Mouse (Mus musculus) embryonic facial prominence, embryonic 15.5 days (tissue): ENCODE data around the gene Ak7. TPM values are rescaled to one million over a fixed set of nuclear protein-coding genes. Genes with fewer than 3 reads are reported as not detected.

ENCODE experiments used
- ATAC-seq: fragments of 200-750 bp; cut with Nextera tagmentation; 2 replicates; pipeline ENCODE4 v1.8.0; 2017; ENCODE audit warnings: low read depth, moderate TSS enrichment; ENCODE audit not compliant: insufficient number of reproducible peaks, low FRiP score, low TSS enrichment
- H3K27ac ChIP-seq: fragments of 300-500 bp; sonication (generic); replicated peaks from 2 replicates; pipeline ENCODE4 v1.5.1; 2015; ENCODE audit warnings: mild to moderate bottlenecking, inconsistent platforms
- H3K27me3 ChIP-seq: fragments of 300-500 bp; sonication (generic); 2 replicates; pipeline ENCODE4 v1.6.1; 2015; ENCODE audit warnings: inconsistent platforms
- H3K36me3 ChIP-seq: fragments of 300-500 bp; sonication (generic); 2 replicates; pipeline ENCODE4 v1.6.1; 2015; ENCODE audit warnings: mild to moderate bottlenecking, inconsistent platforms
- H3K4me1 ChIP-seq: fragments of 300-500 bp; sonication (generic); 2 replicates; pipeline ENCODE4 v1.6.1; 2015; ENCODE audit warnings: inconsistent platforms
- H3K4me2 ChIP-seq: fragments of 300-500 bp; sonication (generic); replicated peaks from 2 replicates; pipeline ENCODE4 v1.6.1; 2015; ENCODE audit warnings: mild to moderate bottlenecking, inconsistent platforms
- H3K4me3 ChIP-seq: fragments of 300-500 bp; sonication (generic); replicated peaks from 2 replicates; pipeline ENCODE4 v1.5.1; 2015; ENCODE audit warnings: mild to moderate bottlenecking, inconsistent platforms
- H3K9ac ChIP-seq: fragments of 300-500 bp; sonication (generic); 2 replicates; pipeline ENCODE4 v1.6.1; 2015; ENCODE audit warnings: inconsistent platforms
- H3K9me3 ChIP-seq: fragments of 300-500 bp; sonication (generic); replicated peaks from 2 replicates; pipeline ENCODE4 v1.6.1; 2016; ENCODE audit warnings: inconsistent platforms
- WGBS: fragments of 180-500 bp; shearing (Covaris S2); methylation state at CpG from one replicate; pipeline ENCODE4 v1.1.7; 2015; 5-methylcytosine and 5-hydroxymethylcytosine counted together
- polyA plus RNA-seq: library from polyadenylated mRNA; unstranded; fragments of >200 nt; fragmentation: Nextera tagmentation; extraction: Ambion mirVana; gene quantifications from 2 replicates; pipeline ENCODE4 v1.2.1, GENCODE M21; 2015

Ak7 gene
- 2.9 and 4.7 TPM in 2 replicates for polyA plus RNA-seq

GRCm38 (mm10) chr12:105705799-105706487 is at the start of gene Ak7:
Ak7 (plus strand) TSS chr12:105705976.
- H3K36me3 ChIP-seq = peaks cover 11% of the 10 kb centered on the region
- peak; percentile 80 for ATAC-seq
- 12% methylated on average over 22 of the region's 22 CpGs for WGBS
- peaks cover 7% of the 10 kb centered on the region; the same call in 1 of the 2 replicates for H3K4me1 ChIP-seq
- no peaks in the 10 kb centered on the region for H3K9me3 ChIP-seq
- no peak within 1 kb of the TSS; the same call in 1 of the 2 replicates for H3K9ac ChIP-seq
- peak within 1 kb of the TSS; percentile 42 for H3K4me2 ChIP-seq
- no peaks in the 10 kb centered on the region for H3K27me3 ChIP-seq
- H3K27ac ChIP-seq = no peak within 1 kb of the TSS
- peak within 1 kb of the TSS; percentile 7; the same call in 1 of the 2 replicates for H3K4me3 ChIP-seq

GRCm38 (mm10) chr12:105676274-105676673 is 29.5 kb upstream of the Ak7 start:
- no peak overlapping the region for H3K27ac ChIP-seq
- H3K4me2 ChIP-seq = no peak overlapping the region
- no peaks in the 10 kb centered on the region for H3K27me3 ChIP-seq
- no peak overlapping the region for H3K4me3 ChIP-seq
- no peaks in the 10 kb centered on the region for H3K4me1 ChIP-seq
- 94% methylated on average over 8 of the region's 8 CpGs for WGBS
- no peak overlapping the region for H3K9ac ChIP-seq
- peaks cover 30% of the 10 kb centered on the region for H3K36me3 ChIP-seq
- no peaks in the 10 kb centered on the region for H3K9me3 ChIP-seq
- no peak for ATAC-seq

DNA sequence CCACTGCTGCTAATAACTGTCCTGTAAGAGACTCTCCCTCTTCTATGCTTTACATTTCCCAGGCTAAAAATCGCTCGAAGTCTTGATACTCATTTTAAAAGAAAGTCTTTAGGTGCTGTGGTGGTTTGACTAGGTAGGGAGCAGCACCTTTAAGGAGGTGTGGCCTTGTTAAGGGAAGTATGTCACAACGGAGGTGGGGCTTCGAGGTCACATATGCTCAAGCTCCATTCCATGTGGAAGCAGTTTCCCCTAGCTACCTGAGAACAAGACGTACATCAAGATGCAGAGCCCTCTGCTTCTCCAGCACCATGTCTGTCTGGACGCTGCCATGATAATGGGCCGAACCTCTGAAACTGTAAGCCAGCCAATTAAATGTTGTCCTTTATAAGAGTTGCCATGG is 27.6 kb upstream of the Ak7 start:
- WGBS = 87% methylated on average over 7 of the region's 7 CpGs
- H3K4me1 ChIP-seq = peaks cover 9% of the 10 kb centered on the region
- H3K4me2 ChIP-seq = no peak overlapping the region
- no peaks in the 10 kb centered on the region for H3K9me3 ChIP-seq
- H3K36me3 ChIP-seq = peaks cover 25% of the 10 kb centered on the region
- no peak for ATAC-seq
- H3K9ac ChIP-seq = no peak overlapping the region
- H3K27me3 ChIP-seq = no peaks in the 10 kb centered on the region
- no peak overlapping the region for H3K4me3 ChIP-seq
- H3K27ac ChIP-seq = no peak overlapping the region

DNA sequence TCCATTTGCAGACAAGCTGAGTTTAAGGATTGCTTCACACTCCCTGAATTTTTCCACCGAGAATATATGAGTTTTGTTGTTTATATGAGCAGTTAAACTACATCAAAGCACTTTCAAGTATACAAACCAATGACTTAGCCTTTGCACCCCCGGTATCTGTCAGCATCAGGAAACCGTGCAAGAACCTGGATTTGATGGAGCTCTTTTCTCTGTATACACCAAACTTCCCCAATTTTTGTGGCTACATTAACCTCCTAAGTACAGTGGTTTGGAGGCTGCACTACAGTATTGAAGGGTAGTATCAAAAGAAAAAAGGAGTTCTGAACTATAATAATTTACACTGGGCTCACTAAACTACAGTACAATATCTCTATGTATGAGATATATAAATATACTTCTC is 27.0 kb upstream of the Ak7 start:
- no peak overlapping the region for H3K27ac ChIP-seq
- no peak for ATAC-seq
- no peak overlapping the region for H3K9ac ChIP-seq
- H3K9me3 ChIP-seq = no peaks in the 10 kb centered on the region
- peaks cover 15% of the 10 kb centered on the region for H3K4me1 ChIP-seq
- H3K36me3 ChIP-seq = peaks cover 20% of the 10 kb centered on the region
- H3K27me3 ChIP-seq = no peaks in the 10 kb centered on the region
- H3K4me2 ChIP-seq = no peak overlapping the region
- H3K4me3 ChIP-seq = no peak overlapping the region
- WGBS = 85% methylated on average over 3 of the region's 3 CpGs

- Histone ChIP-seq H3K36me3 (peaks cover under 1% of the 10 kb centered on the region), H3K27ac (peak within 1 kb of the TSS; percentile 91), H3K9me3 (no peaks in the 10 kb centered on the region), H3K4me3 (peak within 1 kb of the TSS; percentile 96), H3K4me1 (peaks cover 26% of the 10 kb centered on the region), H3K27me3 (no peaks in the 10 kb centered on the region), H3K4me2 (peak within 1 kb of the TSS; percentile 71), H3K9ac (peak within 1 kb of the TSS; percentile 92)
- peak; percentile 27 for ATAC-seq
- 1% methylated on average over 41 of the region's 41 CpGs for WGBS
Measured at GRCm38 (mm10) chr12:105683933-105684901, 21.6 kb upstream of the Ak7 start, which contains the start of gene Gskip. Gskip (plus strand) TSS chr12:105684829.

GRCm38 (mm10) chr12:105685001-105685691 is 20.6 kb upstream of the Ak7 start, which contains the start of gene Atg2b:
Atg2b (minus strand) TSS chr12:105685211.
- H3K9ac ChIP-seq = peak within 1 kb of the TSS; percentile 92
- no peaks in the 10 kb centered on the region for H3K9me3 ChIP-seq
- H3K27ac ChIP-seq = peak within 1 kb of the TSS; percentile 91
- under 1% methylated on average over 72 of the region's 73 CpGs for WGBS
- peak within 1 kb of the TSS; percentile 71 for H3K4me2 ChIP-seq
- H3K4me3 ChIP-seq = peak within 1 kb of the TSS; percentile 96
- H3K4me1 ChIP-seq = peaks cover 26% of the 10 kb centered on the region
- peaks cover 10% of the 10 kb centered on the region for H3K36me3 ChIP-seq
- no peaks in the 10 kb centered on the region for H3K27me3 ChIP-seq
- ATAC-seq = peak; percentile 89

DNA sequence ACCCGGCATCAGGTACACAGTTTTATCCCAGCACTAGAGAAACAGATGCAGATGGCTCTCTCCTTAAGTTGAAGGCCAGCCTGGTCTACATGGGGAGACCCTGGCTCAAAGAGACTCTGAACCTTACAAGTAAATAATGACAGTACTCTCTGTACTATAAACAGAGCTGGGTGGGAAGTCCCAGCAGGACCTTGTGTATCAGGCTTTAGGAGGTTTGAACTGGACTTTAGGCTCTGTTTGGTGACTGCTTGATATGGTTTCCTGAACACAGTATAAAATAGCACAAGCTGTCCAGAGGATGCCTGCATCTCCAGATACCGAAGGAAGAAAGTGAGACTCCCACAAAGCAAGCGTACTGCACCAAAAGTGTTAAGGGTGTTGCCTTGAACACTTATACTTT is 19.0 kb upstream of the Ak7 start:
- Histone ChIP-seq H3K27ac (no peak overlapping the region), H3K9ac (no peak overlapping the region), H3K4me1 (peaks cover 26% of the 10 kb centered on the region), H3K27me3 (no peaks in the 10 kb centered on the region), H3K4me3 (peak overlapping the region; percentile 96; the same call in 1 of the 2 replicates), H3K4me2 (no peak overlapping the region), H3K36me3 (peaks cover 21% of the 10 kb centered on the region), H3K9me3 (no peaks in the 10 kb centered on the region)
- 77% methylated on average over 3 of the region's 3 CpGs for WGBS
- ATAC-seq = no peak

DNA sequence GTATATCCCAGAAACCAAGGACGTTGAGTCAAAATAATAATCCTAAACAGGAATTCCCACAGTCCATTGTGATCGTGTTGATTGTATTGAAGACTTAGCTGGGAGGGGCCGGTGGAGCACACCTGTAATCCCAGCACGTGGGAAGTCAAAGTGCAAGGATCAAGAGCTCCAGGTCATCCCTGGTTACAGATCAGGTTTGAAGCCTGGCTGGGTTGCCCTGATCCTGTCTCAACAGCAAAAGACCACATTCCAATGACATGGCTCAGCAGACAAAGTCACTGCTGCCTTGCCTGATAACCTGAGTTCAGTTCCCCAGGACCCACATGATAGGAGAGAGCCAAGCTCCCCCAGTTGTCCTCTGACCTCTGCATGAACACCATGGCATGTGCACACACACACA is 18.4 kb upstream of the Ak7 start:
- H3K27me3 ChIP-seq = no peaks in the 10 kb centered on the region
- WGBS = 80% methylated on average over 4 of the region's 4 CpGs

DNA sequence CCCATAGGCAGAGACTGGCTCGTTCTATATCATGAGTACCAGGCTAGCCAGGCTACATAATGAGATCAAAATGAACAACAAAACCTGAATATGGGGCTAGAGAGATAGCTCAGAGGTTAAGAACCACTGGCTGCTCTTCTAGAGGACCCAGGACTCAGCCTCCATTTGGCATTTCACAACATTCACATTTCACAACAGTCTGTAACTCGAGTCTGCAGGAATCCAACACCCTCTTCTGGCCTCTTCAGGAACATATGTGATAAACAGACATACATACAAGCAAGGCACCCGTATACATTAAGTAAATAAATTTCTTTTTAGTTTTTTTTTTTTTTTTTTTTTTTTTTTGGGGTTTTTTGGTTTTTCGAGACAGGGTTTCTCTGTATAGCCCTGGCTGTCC is 17.2 kb upstream of the Ak7 start:
- Histone ChIP-seq H3K27ac (no peak overlapping the region), H3K36me3 (peaks cover 30% of the 10 kb centered on the region), H3K27me3 (no peaks in the 10 kb centered on the region), H3K9ac (no peak overlapping the region), H3K4me1 (peaks cover 13% of the 10 kb centered on the region), H3K4me2 (no peak overlapping the region), H3K9me3 (no peaks in the 10 kb centered on the region), H3K4me3 (no peak overlapping the region)
- WGBS = 86% methylated on average over 4 of the region's 4 CpGs
- ATAC-seq = no peak

More for the DNA sequence above, 18.4 kb upstream of the Ak7 start:
- Histone ChIP-seq H3K9me3 (no peaks in the 10 kb centered on the region), H3K4me3 (no peak overlapping the region), H3K9ac (no peak overlapping the region), H3K4me1 (peaks cover 23% of the 10 kb centered on the region), H3K27ac (no peak overlapping the region), H3K4me2 (no peak overlapping the region), H3K36me3 (peaks cover 24% of the 10 kb centered on the region)
- ATAC-seq = no peak

- H3K36me3 ChIP-seq = peaks cover 30% of the 10 kb centered on the region
Measured at GRCm38 (mm10) chr12:105689435-105689834, 16.3 kb upstream of the Ak7 start.

GRCm38 (mm10) chr12:105694021-105694420 is 11.8 kb upstream of the Ak7 start:
- Histone ChIP-seq H3K27me3 (no peaks in the 10 kb centered on the region), H3K4me3 (no peak overlapping the region), H3K4me2 (no peak overlapping the region), H3K9ac (no peak overlapping the region), H3K4me1 (no peaks in the 10 kb centered on the region), H3K27ac (no peak overlapping the region), H3K9me3 (no peaks in the 10 kb centered on the region), H3K36me3 (peaks cover 30% of the 10 kb centered on the region)
- no peak for ATAC-seq
- 85% methylated on average over 2 of the region's 2 CpGs for WGBS

More at GRCm38 (mm10) chr12:105689435-105689834, 16.3 kb upstream of the Ak7 start:
- Histone ChIP-seq H3K27ac (no peak overlapping the region), H3K9ac (no peak overlapping the region), H3K4me1 (peaks cover 11% of the 10 kb centered on the region), H3K4me3 (no peak overlapping the region), H3K27me3 (no peaks in the 10 kb centered on the region), H3K4me2 (no peak overlapping the region), H3K9me3 (no peaks in the 10 kb centered on the region)
- WGBS = 90% methylated on average over 13 of the region's 13 CpGs
- ATAC-seq = no peak
